Mouse (Mus musculus) megakaryocyte, embryonic 14.5 days (primary cell): ENCODE data around the gene Pttg1.

Experiments used
- FLI1 ChIP-seq: IDR thresholded peaks from 2 replicates; pipeline ENCODE4 v1.6.1; 2012; ENCODE audit warnings: low read length, inconsistent platforms, mixed read lengths
- GATA1 ChIP-seq: IDR thresholded peaks from 3 replicates; pipeline ENCODE4 v1.6.1; 2012; ENCODE audit warnings: mixed read lengths, low read length, inconsistent platforms, borderline replicate concordance

DNA sequence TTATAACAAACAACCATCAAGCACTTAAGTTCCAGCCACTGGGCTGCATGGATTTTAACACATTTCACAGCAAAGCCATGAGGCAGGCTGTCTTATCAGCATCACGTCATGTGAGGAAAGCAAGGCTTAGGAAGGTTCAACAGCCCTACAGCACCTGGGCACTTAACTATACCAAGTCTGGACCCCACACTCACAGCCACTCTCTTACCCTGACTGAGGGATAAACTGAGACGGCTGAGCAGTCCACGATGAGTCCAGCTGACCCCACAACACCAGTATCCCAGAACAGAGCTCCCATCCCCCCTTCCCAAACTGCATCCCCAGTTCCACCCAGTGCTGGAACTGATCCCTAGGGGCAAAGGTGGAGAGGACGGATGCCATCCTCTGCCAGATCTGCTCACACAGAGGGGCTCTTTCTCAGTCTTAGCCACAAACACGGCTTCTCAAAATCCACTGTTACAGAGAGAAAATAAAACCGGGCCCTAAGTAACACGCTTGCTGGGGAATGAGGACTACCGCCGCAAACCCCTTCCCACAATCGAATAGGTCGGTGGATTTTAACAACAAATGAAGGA is 46.1 kb downstream of the Pttg1 start:
- no peak for TF ChIP-seq GATA1
- no peak for TF ChIP-seq FLI1
